Mouse (Mus musculus) olfactory bulb, adult 2 months (tissue): Measurements from ENCODE around the gene Nsmce4a. TPM values are rescaled to one million over a fixed set of nuclear protein-coding genes. Genes with fewer than 3 reads are reported as not detected.

Experiments used
- H3K27ac ChIP-seq: fragments of 200-500 bp; 2 replicates; pipeline ENCODE4 v1.5.1; 2012; ENCODE audit warnings: low read depth, low read length; ENCODE audit not compliant: insufficient read depth
- H3K4me1 ChIP-seq: fragments of 200-500 bp; 2 replicates; pipeline ENCODE4 v1.6.1; 2012; ENCODE audit warnings: low read length; ENCODE audit not compliant: control insufficient read depth, insufficient read depth
- H3K4me3 ChIP-seq: fragments of 200-500 bp; 2 replicates; pipeline ENCODE4 v1.5.1; 2012; ENCODE audit warnings: mild to moderate bottlenecking, low read depth, low read length, moderate library complexity; ENCODE audit not compliant: insufficient read depth
- CTCF ChIP-seq: fragments of 200-500 bp; IDR thresholded peaks from 2 replicates; pipeline ENCODE4 v1.5.1; 2012; ENCODE audit warnings: low read depth, mild to moderate bottlenecking, low read length, moderate library complexity; ENCODE audit not compliant: insufficient read depth
- POLR2A ChIP-seq: fragments of 200-500 bp; IDR thresholded peaks from 2 replicates; pipeline ENCODE4 v1.6.1; 2012; ENCODE audit warnings: mild to moderate bottlenecking, low read depth, low read length, moderate library complexity; ENCODE audit not compliant: insufficient read depth
- WGBS: fragments of 180-500 bp; shearing (Covaris S2); methylation state at CpG from one replicate; pipeline ENCODE4 v1.1.7; 2018; 5-methylcytosine and 5-hydroxymethylcytosine counted together
- polyA plus RNA-seq: library from polyadenylated mRNA; stranded (reverse); fragments of >200 nt; gene quantifications from 2 replicates; pipeline ENCODE4 v1.2.4, GENCODE M21; 2012; ENCODE audit warnings: low replicate concordance; ENCODE audit not compliant: missing spikeins, insufficient read depth, insufficient read length

Gene Nsmce4a
- polyA plus RNA-seq, 1 experiment = not detected

DNA sequence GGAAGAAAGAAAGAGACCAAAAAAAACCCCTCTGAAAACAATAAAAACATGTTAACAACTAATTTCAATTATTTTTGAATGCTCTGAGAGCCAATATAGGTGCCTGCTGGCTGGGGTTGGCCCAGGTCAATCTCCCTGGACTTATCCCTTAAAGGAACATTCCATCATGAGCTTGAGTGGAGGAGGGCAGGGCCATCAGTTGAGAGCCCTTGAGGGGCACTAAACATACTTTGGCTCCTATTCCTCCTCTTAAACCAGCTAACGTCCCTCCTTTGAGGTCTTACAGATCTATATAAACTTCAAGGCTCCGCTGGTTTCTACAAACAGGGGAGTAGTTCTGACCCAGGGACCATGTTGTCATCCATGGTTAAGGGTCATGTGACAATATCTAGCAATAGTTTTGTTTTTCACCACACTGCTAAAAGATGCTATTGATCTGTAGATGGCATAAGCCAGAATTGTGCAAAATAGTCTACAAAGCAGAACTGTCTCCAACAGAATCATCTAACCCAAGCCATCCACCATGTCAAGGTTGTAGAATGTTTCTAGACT is 13.7 kb upstream of the Nsmce4a start:
- H3K4me1 ChIP-seq = no peaks in the 10 kb centered on the region
- no peak overlapping the region for H3K27ac ChIP-seq
- WGBS = 88% methylated on average over 2 of the region's 2 CpGs
- TF ChIP-seq POLR2A (no peak), CTCF (no peak)
- H3K4me3 ChIP-seq = no peak overlapping the region

DNA sequence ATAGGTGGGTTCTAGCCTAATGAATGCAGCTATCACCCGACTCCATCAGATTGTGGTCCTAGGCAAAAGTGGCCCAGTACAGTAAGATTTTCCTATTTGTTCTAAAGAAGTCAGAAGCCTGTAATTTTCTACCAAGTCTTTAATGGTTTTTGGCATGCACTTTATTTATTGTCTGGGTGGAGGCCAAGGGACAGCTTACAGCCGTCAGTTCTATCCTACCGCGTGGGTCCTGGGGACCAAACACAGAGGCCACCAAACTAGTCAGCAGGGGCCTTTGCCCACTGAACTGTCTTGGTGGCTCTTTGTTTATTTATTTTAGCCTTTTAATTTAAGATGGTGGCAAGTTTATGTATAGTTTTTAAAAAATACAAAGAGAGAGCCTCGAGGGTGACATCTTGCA is 5.7 kb upstream of the Nsmce4a start:
- H3K27ac ChIP-seq = no peak overlapping the region
- no peak for TF ChIP-seq CTCF
- TF ChIP-seq POLR2A = no peak
- 67% methylated on average over 5 of the region's 5 CpGs for WGBS

DNA sequence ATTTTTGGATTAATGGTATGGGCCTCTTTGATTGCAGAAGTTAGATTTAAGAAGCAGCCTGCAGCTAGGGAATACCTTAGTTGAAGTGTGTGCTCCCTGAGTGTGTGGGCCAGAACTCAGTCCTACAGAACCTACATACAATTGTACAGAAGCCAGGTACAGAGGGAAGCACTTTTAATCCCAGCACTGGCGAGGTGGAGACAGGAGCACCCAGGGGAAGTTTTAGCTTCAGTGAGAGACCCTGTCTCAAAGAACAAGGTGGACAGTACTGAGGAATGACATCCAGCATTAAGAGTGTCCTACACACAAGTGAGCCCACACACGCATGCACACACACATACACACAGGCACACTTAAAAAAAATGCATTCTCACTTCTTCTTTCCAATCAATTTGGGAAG is 5.1 kb upstream of the Nsmce4a start:
- WGBS = 99% methylated on average over 2 of the region's 2 CpGs
- TF ChIP-seq CTCF (no peak), POLR2A (no peak)
- Histone ChIP-seq H3K27ac (no peak overlapping the region), H3K4me3 (no peak overlapping the region), H3K4me1 (no peaks in the 10 kb centered on the region)

More for the DNA sequence above, 5.7 kb upstream of the Nsmce4a start:
- no peaks in the 10 kb centered on the region for H3K4me1 ChIP-seq
- no peak overlapping the region for H3K4me3 ChIP-seq

DNA sequence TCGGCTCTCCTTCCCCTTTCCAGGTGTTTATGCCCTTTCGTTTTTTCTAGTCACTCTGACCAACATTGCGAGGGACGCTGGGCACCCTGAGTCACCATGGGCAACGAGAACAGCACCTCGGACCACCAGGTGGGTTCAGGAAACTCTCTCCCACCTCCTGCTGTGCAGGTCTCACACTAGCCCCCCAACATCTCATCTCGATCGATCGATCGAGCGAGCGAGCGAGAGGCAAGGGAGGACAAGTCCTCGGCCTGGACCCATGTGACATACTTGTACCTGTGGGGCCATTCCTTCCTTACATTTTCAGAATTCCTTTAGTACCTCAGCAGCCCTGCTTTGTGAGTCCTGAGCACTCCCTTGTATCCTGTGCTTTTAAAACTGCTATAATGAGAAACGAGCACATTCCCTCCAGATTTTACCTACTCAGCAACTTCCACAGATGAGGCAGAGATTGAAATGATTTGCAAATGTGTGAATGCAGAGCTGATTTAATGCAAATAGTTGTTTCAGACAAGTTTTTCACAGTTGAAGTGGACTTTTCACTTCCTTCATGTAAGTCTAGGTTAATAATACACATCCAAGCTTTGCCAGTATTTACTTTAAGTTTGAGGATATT is 4.6 kb upstream of the Nsmce4a start, which contains the start of gene Tacc2:
Gene Tacc2 (plus strand): TSS at position 51 of the 616 bp plus-strand sequence.
- Histone ChIP-seq H3K4me1 (no peaks in the 10 kb centered on the region), H3K27ac (no peak within 1 kb of the TSS), H3K4me3 (no peak within 1 kb of the TSS)
- 71% methylated on average over 15 of the region's 15 CpGs for WGBS
- TF ChIP-seq POLR2A (no peak), CTCF (no peak)

DNA sequence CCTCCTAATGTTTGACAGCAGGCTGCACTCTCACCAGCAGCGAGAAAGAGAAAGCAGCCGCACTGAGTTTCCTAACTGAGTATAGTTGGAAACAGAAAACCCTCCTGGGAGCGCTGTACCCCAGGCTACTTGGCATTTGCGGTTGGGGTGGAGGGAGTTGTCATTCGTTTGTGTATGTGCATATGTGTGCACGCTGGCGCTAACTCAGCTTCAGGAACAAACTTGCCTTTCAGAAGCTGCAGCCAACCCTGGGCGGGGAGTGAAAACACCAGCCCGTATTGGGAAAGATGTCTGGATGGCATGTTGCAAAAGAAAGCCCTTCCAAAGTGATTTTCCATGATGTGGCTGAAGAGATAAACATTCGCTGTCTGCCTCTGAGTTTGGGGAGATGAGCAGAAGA is 4.1 kb upstream of the Nsmce4a start:
- Histone ChIP-seq H3K4me3 (no peak overlapping the region), H3K4me1 (no peaks in the 10 kb centered on the region), H3K27ac (no peak overlapping the region)
- WGBS = 24% methylated on average over 10 of the region's 10 CpGs
- no peak for TF ChIP-seq CTCF
- no peak for TF ChIP-seq POLR2A

DNA sequence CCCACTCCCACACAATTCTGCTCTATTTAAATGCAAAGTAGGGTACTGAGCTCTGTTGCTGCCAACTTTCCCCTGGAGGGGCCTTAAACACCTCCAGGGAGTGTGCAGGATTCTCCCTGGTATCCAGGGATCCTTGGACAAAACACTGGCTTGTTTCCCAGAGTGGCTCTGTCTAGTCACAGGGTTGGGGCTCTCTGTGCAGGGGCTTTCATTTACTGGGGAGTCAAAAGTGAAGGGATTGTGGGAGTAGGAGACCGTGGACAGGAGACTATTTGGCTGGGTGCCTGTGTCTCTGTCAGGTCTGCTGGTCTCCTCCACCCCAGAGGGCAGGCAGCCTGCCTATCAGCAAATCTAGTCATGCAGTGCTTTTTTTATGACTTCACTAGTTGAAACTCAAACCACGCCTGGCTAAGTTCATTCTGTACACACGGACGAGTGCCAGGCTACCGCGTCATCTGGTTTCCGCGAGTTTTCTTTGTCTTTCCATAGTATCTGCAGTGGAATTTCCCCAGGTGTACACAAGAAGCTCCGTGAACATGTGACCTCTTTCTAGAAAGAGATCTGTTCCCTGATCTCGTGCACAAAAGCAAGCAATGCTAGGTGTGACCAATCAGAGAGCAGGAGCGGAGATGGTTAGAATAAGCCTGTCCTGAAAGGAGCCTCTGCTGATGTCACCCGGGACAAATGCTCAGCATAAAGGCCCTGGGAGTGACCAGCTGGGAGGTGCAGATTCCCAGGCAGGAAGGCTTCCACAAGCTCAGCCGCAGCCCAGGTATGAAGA is 1.5 kb upstream of the Nsmce4a start:
- Histone ChIP-seq H3K4me1 (no peaks in the 10 kb centered on the region), H3K27ac (no peak overlapping the region), H3K4me3 (no peak overlapping the region)
- 38% methylated on average over 13 of the region's 13 CpGs for WGBS
- TF ChIP-seq POLR2A = no peak
- TF ChIP-seq CTCF = no peak

DNA sequence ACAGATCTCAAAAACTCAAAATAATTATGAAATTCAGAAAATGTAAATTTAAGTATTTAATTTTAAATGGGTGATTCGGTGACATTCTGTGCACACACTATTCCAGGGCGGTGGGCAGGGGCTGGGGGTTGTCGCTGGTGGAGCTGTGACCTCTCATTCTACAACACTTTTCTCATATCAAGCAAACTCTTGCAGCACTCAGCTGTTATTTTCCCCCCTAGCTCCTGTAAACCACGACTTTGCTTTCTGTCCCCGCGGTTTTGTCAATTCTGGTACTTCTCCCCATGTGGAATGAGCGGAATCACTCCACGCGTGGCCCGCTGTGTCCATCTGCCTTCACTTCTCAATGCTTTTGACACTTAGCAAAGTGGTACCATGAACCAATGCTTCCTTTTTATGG is 828 bp upstream of the Nsmce4a start:
- Histone ChIP-seq H3K4me3 (no peak overlapping the region), H3K27ac (no peak overlapping the region), H3K4me1 (no peaks in the 10 kb centered on the region)
- whole genome bisulfite sequencing = 93% methylated on average over 10 of the region's 10 CpGs
- TF ChIP-seq POLR2A (no peak), CTCF (no peak)

DNA sequence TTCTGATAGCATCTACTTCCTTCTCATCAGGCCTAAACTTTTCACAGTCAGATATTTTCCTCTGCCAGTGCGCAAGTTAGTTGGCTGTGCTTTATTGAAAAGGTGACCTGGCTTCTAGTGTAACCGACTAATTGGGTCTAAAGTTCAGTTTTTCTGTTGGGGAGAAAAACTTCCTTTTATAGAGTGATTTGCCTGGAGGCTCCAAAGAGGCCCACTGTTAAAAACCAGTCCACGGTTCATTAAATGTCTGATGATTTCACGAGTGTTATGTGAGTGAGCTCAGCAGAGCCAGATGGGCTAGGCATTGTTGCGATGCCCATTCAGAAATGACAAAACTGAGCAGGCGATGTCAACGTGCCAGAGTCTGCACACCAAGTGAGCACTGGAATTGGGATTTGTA is 2.4 kb downstream of the Nsmce4a start:
- Histone ChIP-seq H3K27ac (no peak overlapping the region), H3K4me3 (no peak overlapping the region), H3K4me1 (no peaks in the 10 kb centered on the region)
- WGBS = 67% methylated on average over 7 of the region's 7 CpGs
- TF ChIP-seq CTCF (no peak), POLR2A (no peak)

DNA sequence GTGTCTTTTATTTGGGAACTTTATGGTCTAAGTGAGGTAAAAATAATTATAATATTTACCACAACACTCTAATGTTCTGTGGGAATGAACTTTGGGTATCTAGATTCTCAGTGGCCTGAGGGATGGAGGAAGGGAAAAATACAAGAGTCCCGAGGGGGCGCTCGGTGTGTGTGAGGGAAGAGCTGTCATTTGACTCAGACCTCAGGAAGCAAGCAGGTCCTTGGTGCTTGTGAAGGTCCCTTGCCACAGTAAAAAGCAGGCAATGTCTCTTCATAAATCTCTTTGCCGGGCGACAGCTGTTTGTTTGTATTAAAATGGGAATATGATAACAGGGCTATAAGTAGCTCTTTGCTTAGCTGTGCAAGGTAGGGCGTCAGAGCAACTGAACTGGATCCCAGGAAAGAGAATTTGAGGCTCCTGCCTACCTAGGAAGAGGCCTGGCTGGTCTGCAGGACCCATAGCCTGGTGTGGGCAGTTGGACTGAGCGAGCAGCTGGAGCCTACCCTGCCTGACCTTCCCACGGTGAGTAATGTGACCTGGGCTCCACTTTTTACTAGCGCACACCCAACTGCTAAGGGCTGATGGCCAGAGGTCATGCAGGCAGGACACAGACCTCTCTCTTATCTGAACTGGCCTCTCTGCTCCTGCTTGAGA is 4.0 kb downstream of the Nsmce4a start:
- WGBS = 96% methylated on average over 9 of the region's 9 CpGs
- H3K4me1 ChIP-seq = no peaks in the 10 kb centered on the region
- TF ChIP-seq CTCF (no peak), POLR2A (no peak)

More for the DNA sequence above, 4.0 kb downstream of the Nsmce4a start:
- Histone ChIP-seq H3K4me3 (no peak overlapping the region), H3K27ac (no peak overlapping the region)
